Mouse (Mus musculus): ENCODE data around the gene Hmcn2.

- TF ChIP-seq CTCF (IDR thresholded peaks at IDR 0.05; ENCODE audit: extremely low read depth, insufficient read depth, low read length), result no peak
- no peak for TF ChIP-seq POLR2A (IDR thresholded peaks at IDR 0.05; ENCODE audit: extremely low read depth, insufficient read depth, low read length)
Measured at GRCm38 (mm10) chr2:31453011-31453410, 138.8 kb downstream of the Hmcn2 start.
